Mouse (Mus musculus): ENCODE data around the gene Gm11361. TPM values are rescaled to one million over a fixed set of nuclear protein-coding genes. Genes with fewer than 3 reads are reported as not detected.

Gene Gm11361
- total RNA-seq (2021), result 10 to 100 TPM; 62.4 to 79.3 TPM
- long read RNA-seq, experiment 1, transcript Gm11361-201 (1 exons, 607 nt), result major isoform, 14 of 14 reads
- long read RNA-seq, experiment 1, partial matches to known transcripts, result 0 of 14 reads
- long read RNA-seq, experiment 1, other reads (novel, unspliced or antisense), result 0 of 14 reads
- long read RNA-seq, experiment 2, transcript Gm11361-201 (1 exons, 607 nt), result major isoform, 5 of 5 reads
- long read RNA-seq, experiment 2, partial matches to known transcripts, result 0 of 5 reads
- long read RNA-seq, experiment 2, other reads (novel, unspliced or antisense), result 0 of 5 reads

DNA sequence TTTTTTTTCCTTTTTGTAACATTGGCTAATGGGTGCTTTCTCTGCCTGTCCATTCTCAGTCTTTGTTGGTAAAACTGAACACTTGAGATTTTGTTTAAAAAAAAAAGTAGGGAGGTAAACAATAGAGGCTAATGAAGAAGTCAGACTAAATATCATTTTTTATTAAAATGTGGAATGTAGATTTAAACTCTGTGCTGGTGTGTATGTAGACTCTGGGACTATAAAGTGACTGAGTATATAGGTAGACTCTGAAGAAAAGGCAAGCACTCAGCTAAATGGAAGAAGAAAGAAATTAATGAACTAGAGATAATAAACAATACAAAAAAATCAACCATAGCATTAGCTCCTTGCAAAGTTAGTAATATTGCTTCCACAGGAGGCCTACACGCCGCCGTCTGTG lies at the start of gene Gm11361:
Gm11361 (plus strand) TSS at position 301 of the 400 bp plus-strand sequence.
- DNase-seq, result no peak

- DNase-seq, result no peak
Measured at GRCm38 (mm10) chr13:28264399-28264798, 7.1 kb downstream of the Gm11361 start.

DNA sequence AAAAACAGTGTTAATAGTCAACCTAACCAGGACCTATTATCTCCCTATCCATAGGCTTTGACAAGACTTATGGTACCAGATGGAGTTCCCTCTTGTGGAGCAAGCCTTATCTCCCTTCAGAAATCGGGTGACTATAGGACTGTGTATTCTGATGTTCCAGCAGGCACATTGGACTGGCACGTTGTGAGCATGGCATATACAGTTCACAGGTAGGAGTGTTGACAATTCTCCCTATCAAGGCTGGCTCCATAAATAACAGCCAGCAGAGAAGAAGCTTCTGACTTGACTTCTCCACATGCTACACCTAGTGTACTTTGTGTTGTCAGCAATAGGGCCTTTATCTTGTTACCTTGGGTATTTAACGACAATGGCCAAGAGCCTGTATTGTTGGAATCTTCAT lies 30.0 kb downstream of the Gm11361 start:
- no peak for DNase-seq

GRCm38 (mm10) chr13:28294272-28294671 lies 36.9 kb downstream of the Gm11361 start:
- DNase-seq, result no peak

DNA sequence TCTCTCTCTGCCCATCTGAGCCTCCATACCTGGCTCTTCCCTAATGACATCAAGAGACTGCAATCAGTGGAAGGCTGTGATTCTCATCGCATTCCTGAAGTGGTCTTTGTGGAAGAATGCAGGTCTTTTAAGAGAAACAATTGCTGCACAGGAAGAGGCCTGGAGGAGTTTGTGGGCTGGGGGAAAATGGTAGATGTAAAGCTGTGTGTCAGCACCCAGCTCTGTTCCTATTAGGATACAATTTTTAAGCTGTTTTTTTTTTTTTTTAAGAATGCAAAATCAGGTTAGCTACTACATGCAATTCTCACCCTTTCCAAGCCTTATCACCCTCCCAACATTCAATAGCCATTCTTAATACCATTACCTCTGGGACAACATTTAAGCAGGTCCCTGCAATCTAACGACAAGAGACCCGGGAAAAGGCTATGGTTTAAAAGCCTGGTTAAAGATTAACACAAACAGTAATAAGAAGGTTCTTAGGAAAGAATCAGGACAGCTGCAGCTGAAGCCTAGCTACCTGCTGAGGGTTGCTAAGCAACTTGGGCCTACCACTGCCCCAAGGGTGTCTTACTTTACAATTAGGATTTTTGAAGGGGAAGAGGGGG lies 37.5 kb downstream of the Gm11361 start:
- no peak for DNase-seq

GRCm38 (mm10) chr13:28295492-28295891 lies 38.2 kb downstream of the Gm11361 start:
- no peak for DNase-seq

DNA sequence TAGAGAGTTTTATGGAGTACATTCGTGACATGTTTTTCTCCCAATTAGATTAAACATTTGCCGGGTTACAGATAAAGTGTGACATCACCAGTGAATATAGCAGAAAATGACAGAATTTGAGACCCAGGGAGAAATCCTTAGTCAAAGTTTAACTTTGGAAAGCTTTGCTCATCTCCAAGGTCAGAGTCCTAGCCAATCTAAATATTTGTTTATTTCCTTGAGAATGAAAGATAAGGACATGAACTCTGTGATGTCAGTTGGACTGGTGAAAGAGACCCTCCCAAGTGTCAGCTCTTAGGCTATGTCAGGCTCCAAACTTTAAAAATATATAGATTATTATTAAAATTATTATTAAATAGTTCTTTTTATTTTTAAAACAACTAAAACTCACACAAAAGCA lies 39.8 kb downstream of the Gm11361 start:
- DNase-seq, result no peak

GRCm38 (mm10) chr13:28297577-28297976 lies 40.2 kb downstream of the Gm11361 start:
- DNase-seq, result no peak

Other genes starting within 250 kb of the Gm11361 start
- gene Prl4a1, start 241.3 kb upstream of the Gm11361 start, total RNA-seq (2021), result not detected
- not detected for gene Prl5a1, start 115.0 kb upstream of the Gm11361 start, total RNA-seq (2021)

Data from gastrocnemius, postnatal 25 days (tissue).